Mouse (Mus musculus) stomach, embryonic 15.5 days (tissue): Measurements from ENCODE around the gene Cyp3a25. TPM values are rescaled to one million over a fixed set of nuclear protein-coding genes. Genes with fewer than 3 reads are reported as not detected.
"Not testable (repeated sequence)": the region's sequence is repeated elsewhere in the genome, so short reads cannot be mapped to it uniquely, and the experiment has no call there.

ENCODE experiments used
- ATAC-seq: fragments of 200-750 bp; cut with Nextera tagmentation; 2 replicates; pipeline ENCODE4 v1.8.0; 2017; ENCODE audit warnings: low read depth, moderate number of reproducible peaks, moderate TSS enrichment; ENCODE audit not compliant: insufficient read depth, low FRiP score
- H3K27ac ChIP-seq: fragments of 300-500 bp; sonication (generic); 2 replicates; pipeline ENCODE4 v1.5.1; 2015; ENCODE audit warnings: mild to moderate bottlenecking, inconsistent platforms
- H3K27me3 ChIP-seq: fragments of 300-500 bp; sonication (generic); replicated peaks from 2 replicates; pipeline ENCODE4 v1.6.1; 2015; ENCODE audit warnings: inconsistent platforms
- H3K36me3 ChIP-seq: fragments of 300-500 bp; sonication (generic); 2 replicates; pipeline ENCODE4 v1.6.1; 2015; ENCODE audit warnings: inconsistent platforms
- H3K4me1 ChIP-seq: fragments of 300-500 bp; sonication (generic); 2 replicates; pipeline ENCODE4 v1.6.1; 2015; ENCODE audit warnings: inconsistent platforms
- H3K4me2 ChIP-seq: fragments of 300-500 bp; sonication (generic); 2 replicates; pipeline ENCODE4 v1.6.1; 2015; ENCODE audit warnings: mild to moderate bottlenecking, inconsistent platforms
- H3K4me3 ChIP-seq: fragments of 300-500 bp; sonication (generic); replicated peaks from 2 replicates; pipeline ENCODE4 v1.5.1; 2015; ENCODE audit warnings: inconsistent platforms
- H3K9ac ChIP-seq: fragments of 300-500 bp; sonication (generic); 2 replicates; pipeline ENCODE4 v1.6.1; 2015; ENCODE audit warnings: inconsistent platforms
- H3K9me3 ChIP-seq: fragments of 300-500 bp; sonication (generic); 2 replicates; pipeline ENCODE4 v1.6.1; 2016; ENCODE audit warnings: inconsistent platforms
- WGBS: fragments of 180-500 bp; shearing (Covaris S2); methylation state at CpG from one replicate; pipeline ENCODE4 v1.1.7; 2015; 5-methylcytosine and 5-hydroxymethylcytosine counted together
- polyA plus RNA-seq: library from polyadenylated mRNA; unstranded; fragments of >200 nt; fragmentation: Nextera tagmentation; extraction: Ambion mirVana; gene quantifications from 2 replicates; pipeline ENCODE4 v1.2.1, GENCODE M21; 2015

Cyp3a25 gene
- 0.10 TPM in 1 of 2 replicates, not detected in the other for polyA plus RNA-seq

DNA sequence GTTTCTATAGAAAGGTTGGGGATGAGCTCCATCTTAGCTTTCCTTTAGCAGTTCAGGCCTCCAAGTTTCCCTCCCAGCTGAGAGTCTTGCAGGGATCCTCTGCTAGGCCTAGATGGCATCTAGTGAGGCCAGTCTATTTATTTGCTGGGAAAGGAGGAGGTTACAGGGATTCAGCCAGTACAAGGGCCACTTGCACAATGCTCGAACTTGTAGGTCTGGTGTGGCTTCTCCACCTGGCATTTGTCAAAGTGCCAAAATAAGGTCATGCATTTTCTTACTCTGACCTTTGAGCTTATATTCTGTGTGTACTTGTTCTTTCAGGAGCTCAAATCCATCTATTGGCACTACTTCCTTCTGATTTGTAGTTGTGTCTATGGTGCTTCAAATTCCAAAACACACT, at the start of gene Cyp3a25:
TSS of gene Cyp3a25 (minus strand) at position 110 of the 400 bp plus-strand sequence.
- H3K36me3 ChIP-seq = not testable (repeated sequence)

DNA sequence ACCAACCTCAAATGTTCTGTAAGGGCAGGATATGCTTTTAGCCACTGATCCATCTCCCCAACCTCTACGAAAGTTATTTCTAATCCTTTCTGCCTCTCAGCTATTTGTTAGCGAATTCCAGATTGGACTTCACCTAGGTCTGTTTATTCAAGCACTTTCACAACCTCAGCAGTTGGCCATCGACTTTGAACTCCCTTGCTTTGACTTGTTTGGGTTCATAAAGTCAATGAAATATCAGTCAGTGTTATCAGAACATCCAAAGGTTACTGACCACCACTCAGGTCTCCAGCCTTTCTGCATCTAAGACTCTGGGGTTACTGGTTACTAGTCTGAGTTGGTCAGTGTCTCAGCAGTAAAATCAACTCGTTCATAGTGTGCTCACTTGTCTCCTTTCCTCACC, 11.7 kb upstream of the Cyp3a25 start:
- Histone ChIP-seq H3K27me3 (no peaks in the 10 kb centered on the region), H3K9ac (no peak overlapping the region), H3K4me3 (no peak overlapping the region), H3K4me2 (no peak overlapping the region), H3K9me3 (no peaks in the 10 kb centered on the region), H3K36me3 (no peaks in the 10 kb centered on the region), H3K27ac (no peak overlapping the region), H3K4me1 (no peaks in the 10 kb centered on the region)
- no peak for ATAC-seq
- 38% methylated on average over 4 of the region's 4 CpGs for WGBS

More for the DNA sequence above, at the start of gene Cyp3a25:
- not testable (repeated sequence) for H3K4me2 ChIP-seq, H3K9me3 ChIP-seq, H3K27ac ChIP-seq, H3K27me3 ChIP-seq, ATAC-seq, H3K4me1 ChIP-seq, H3K4me3 ChIP-seq, H3K9ac ChIP-seq
- 61% methylated on average over 1 of the region's 1 CpGs for WGBS

DNA sequence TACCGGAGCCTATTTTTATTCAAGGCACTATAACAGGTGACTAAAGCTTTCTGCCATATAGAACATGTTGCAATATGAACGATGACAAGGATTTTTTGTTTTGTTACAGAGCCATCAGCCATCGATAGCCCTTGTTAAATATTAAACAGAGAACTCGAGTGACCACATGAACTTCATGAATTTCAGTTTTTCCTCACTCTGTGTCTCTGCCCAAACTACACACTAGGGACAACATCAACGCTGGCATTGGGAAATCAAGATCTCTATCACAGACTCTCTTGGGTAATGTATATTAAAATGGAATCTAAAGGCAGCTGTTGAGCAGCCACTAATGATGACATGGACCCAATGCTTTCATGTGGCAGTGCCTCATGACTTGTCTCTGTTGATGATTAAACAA, 8.9 kb upstream of the Cyp3a25 start:
- Histone ChIP-seq H3K27ac (no peak overlapping the region), H3K9ac (no peak overlapping the region), H3K36me3 (no peaks in the 10 kb centered on the region), H3K4me2 (no peak overlapping the region), H3K9me3 (no peaks in the 10 kb centered on the region), H3K27me3 (no peaks in the 10 kb centered on the region), H3K4me1 (no peaks in the 10 kb centered on the region), H3K4me3 (no peak overlapping the region)
- no peak for ATAC-seq
- whole genome bisulfite sequencing = 68% methylated on average over 5 of the region's 5 CpGs

DNA sequence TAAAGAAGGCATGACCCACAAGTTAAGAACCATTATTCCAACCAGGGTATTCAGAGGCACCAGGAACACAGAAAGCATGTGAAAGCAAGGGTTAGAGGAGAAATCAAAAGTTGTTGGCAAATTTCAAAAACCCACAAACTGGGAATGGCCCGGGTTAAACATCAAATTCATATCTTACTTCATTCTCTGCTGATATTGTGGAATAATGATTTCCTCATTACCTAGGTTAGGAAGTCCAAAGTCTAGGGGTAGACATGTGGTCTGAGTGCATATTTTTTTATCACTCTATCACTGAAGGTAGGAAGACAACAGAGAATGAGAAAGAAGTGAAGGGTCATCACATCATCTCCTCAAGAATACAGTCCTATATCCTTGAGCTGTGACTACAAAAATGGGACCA, 1.8 kb upstream of the Cyp3a25 start:
- no peak for ATAC-seq
- no peaks in the 10 kb centered on the region for H3K27me3 ChIP-seq

DNA sequence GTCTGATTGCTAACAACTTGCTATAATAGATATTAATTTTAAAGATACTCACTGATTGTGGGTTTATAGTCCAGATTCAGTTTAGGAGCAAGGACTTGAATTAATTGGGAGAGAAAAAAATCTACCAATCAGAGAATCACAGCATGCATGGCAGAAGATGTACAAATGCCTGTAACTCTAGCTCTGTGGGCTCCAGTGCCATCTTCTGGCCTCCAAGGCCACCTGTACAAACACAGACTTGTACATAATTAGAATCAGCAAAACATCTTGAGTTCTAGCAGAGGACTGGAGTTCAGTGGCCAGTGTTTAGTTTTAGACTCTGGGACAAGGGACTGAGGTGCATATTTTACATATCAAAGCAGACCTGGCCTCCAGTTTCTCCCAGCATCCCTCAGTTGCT, 42.3 kb downstream of the Cyp3a25 start:
- no peaks in the 10 kb centered on the region for H3K27me3 ChIP-seq
- H3K9me3 ChIP-seq = no peaks in the 10 kb centered on the region
- no peak overlapping the region for H3K4me2 ChIP-seq
- no peaks in the 10 kb centered on the region for H3K4me1 ChIP-seq
- H3K36me3 ChIP-seq = no peaks in the 10 kb centered on the region
- H3K9ac ChIP-seq = no peak overlapping the region
- ATAC-seq = no peak
- no peak overlapping the region for H3K27ac ChIP-seq
- no peak overlapping the region for H3K4me3 ChIP-seq

More for the DNA sequence above, 1.8 kb upstream of the Cyp3a25 start:
- H3K9me3 ChIP-seq = no peaks in the 10 kb centered on the region
- no peaks in the 10 kb centered on the region for H3K36me3 ChIP-seq
- WGBS = 78% methylated on average over 1 of the region's 1 CpGs
- no peak overlapping the region for H3K4me3 ChIP-seq
- no peak overlapping the region for H3K4me2 ChIP-seq
- no peak overlapping the region for H3K9ac ChIP-seq
- no peaks in the 10 kb centered on the region for H3K4me1 ChIP-seq
- H3K27ac ChIP-seq = no peak overlapping the region

Other genes starting within 250 kb of the Cyp3a25 start
- gene Cyp3a44, start 203.7 kb downstream of the Cyp3a25 start, polyA plus RNA-seq = not detected in 2 replicates
- gene Cyp3a11, start 129.7 kb downstream of the Cyp3a25 start, polyA plus RNA-seq = 0.58 and 1.3 TPM in 2 replicates
- gene Cyp3a59, start 69.6 kb upstream of the Cyp3a25 start, polyA plus RNA-seq = not detected in 2 replicates
- gene Gm5565, start 150.9 kb upstream of the Cyp3a25 start, polyA plus RNA-seq = not detected in 2 replicates
- gene Gm6309, start 161.1 kb upstream of the Cyp3a25 start, polyA plus RNA-seq = not detected in 2 replicates
- gene 1700001J03Rik, start 175.7 kb upstream of the Cyp3a25 start, polyA plus RNA-seq = not detected in 2 replicates
- 47.1 and 48.2 TPM in 2 replicates for gene Rnf6, start 211.9 kb upstream of the Cyp3a25 start, polyA plus RNA-seq
- 19.8 and 20.5 TPM in 2 replicates for gene Cdk8, start 221.6 kb upstream of the Cyp3a25 start, polyA plus RNA-seq